Mouse (Mus musculus): ENCODE data around the gene Pla1a. TPM values are rescaled to one million over a fixed set of nuclear protein-coding genes. Genes with fewer than 3 reads are reported as not detected.

The Pla1a gene
- polyA plus RNA-seq, 1 experiment from 2014 or later: 0.23 TPM

DNA sequence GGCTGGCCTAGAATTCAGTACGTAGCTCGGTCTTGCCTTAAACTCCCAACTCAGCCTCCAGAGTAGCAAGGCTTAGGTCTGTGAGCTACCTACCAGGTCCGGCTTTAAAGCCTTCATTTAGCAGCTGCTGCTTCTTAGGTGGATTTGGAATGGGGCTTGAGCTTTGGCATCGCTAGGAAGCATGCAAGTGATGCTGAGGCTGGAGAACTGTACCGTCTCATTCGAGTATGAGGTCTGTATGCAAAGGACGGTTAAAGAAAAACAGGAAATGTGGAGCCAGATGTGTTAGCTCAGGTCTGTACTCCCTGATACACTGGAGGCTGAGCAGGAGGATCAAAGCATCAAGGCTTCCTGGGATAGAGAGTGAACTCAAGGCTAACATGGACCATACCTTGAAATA, 29.2 kb upstream of the Pla1a start:
- Histone ChIP-seq H3K9me3 (ENCODE audit: control insufficient read depth, low read length) (no peaks in the 10 kb centered on the region), H3K4me2 (ENCODE audit: low read depth) (no peak overlapping the region), H3K27ac (ENCODE audit: low read depth, low read length) (no peak overlapping the region), H3K36me3 (ENCODE audit: control insufficient read depth, insufficient read depth, low read length) (no peaks in the 10 kb centered on the region), H3K27me3 (ENCODE audit: control insufficient read depth, insufficient read depth, low read length) (no peaks in the 10 kb centered on the region), H3K4me3 (ENCODE audit: low read depth, low read length) (no peak overlapping the region), H3K4me1 (ENCODE audit: control insufficient read depth, insufficient read depth, low read length) (no peaks in the 10 kb centered on the region), H3K9ac (ENCODE audit: low read length) (no peak overlapping the region)
- ATAC-seq (ENCODE audit: insufficient read depth, low FRiP score, low TSS enrichment): no peak
- WGBS: 88% methylated on average over 7 of the region's 7 CpGs
- no peak for DNase-seq (ENCODE audit: low spot score)

DNA sequence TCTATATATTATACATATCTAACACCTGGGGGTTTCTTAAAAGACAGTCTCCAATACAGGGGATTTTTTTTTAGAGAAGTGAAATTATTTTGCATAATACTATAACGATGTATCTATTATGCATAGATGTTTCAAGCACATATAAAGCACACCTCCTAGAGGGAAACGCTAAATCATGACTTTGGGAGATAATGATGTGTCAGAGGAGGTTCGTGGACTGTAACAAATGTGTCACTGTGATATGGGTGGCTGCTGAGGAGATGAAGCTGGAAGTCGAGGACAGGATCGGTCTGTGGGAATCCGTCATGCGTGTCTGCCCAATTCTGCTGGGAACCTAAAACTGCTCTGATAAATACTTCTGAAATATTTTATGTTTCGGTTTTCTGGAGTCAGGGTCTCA, 28.8 kb upstream of the Pla1a start:
- ATAC-seq (ENCODE audit: insufficient read depth, low FRiP score, low TSS enrichment) (no peak), DNase-seq (ENCODE audit: low spot score) (no peak)
- no peaks in the 10 kb centered on the region for H3K9me3 ChIP-seq (ENCODE audit: control insufficient read depth, low read length)
- H3K27me3 ChIP-seq (ENCODE audit: control insufficient read depth, insufficient read depth, low read length): no peaks in the 10 kb centered on the region
- H3K9ac ChIP-seq (ENCODE audit: low read length): no peak overlapping the region
- WGBS: 85% methylated on average over 8 of the region's 8 CpGs
- no peak overlapping the region for H3K4me3 ChIP-seq (ENCODE audit: low read depth, low read length)
- no peak overlapping the region for H3K27ac ChIP-seq (ENCODE audit: low read depth, low read length)
- no peak overlapping the region for H3K4me2 ChIP-seq (ENCODE audit: low read depth)
- H3K4me1 ChIP-seq (ENCODE audit: control insufficient read depth, insufficient read depth, low read length): no peaks in the 10 kb centered on the region
- no peaks in the 10 kb centered on the region for H3K36me3 ChIP-seq (ENCODE audit: control insufficient read depth, insufficient read depth, low read length)

DNA sequence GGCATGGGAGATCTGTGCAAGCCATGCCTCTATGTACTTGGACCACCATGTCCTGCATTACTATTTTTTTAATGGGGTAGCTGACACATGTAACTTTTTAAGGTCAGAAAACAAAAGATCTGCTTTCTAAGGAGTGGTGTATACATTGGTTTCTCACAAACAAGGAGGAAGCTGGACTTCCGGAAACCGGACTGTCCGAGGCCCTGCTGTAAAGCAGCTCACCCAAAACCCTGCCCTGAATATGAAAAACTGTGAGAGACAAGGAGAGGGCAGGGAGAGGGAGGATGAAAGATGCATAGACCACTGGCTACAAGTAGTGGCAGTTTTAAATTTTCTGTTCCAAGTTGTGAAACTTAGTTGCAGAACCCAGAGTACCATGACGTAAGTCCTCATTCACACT, 27.0 kb upstream of the Pla1a start:
- H3K27ac ChIP-seq (ENCODE audit: low read depth, low read length): no peak overlapping the region
- DNase-seq (ENCODE audit: low spot score): no peak

DNA sequence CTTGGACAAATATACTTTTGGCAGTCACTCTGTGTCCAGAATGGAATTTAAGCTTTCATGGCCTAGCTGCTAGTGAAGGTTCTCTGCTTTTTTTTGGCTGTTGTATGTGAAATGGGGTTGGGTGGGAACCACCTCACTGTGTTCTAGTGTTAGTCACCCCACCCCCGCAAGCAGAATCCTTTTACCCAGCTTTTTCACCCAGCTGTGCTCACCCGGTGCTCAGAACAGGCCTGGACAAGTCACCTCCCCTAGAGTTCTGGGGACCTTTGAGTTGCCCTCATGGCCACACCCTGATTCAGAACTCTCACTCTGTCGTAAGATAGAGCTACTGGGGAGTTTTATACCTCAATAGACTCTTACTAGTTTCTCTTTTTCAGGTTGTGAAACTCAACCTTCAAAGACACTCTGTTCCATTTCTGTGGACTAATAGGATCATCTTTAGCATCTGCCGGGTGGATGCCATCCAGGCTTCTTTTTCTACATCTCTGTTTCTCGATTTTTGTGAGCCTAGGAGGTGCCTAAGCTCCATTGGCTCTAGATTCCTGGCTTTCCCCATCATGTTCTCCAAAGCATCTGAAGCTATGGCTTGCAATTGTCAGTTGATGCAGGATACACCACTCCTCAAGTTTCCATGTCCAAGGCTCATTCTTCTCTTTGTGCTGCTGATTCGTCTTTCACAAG, 25.8 kb upstream of the Pla1a start:
- Histone ChIP-seq H3K36me3 (ENCODE audit: control insufficient read depth, insufficient read depth, low read length) (no peaks in the 10 kb centered on the region), H3K4me2 (ENCODE audit: low read depth) (no peak overlapping the region), H3K27ac (ENCODE audit: low read depth, low read length) (no peak overlapping the region), H3K9ac (ENCODE audit: low read length) (no peak overlapping the region), H3K4me1 (ENCODE audit: control insufficient read depth, insufficient read depth, low read length) (no peaks in the 10 kb centered on the region), H3K27me3 (ENCODE audit: control insufficient read depth, insufficient read depth, low read length) (no peaks in the 10 kb centered on the region), H3K4me3 (ENCODE audit: low read depth, low read length) (no peak overlapping the region), H3K9me3 (ENCODE audit: control insufficient read depth, low read length) (no peaks in the 10 kb centered on the region)
- no peak for DNase-seq (ENCODE audit: low spot score)
- ATAC-seq (ENCODE audit: insufficient read depth, low FRiP score, low TSS enrichment): no peak
- WGBS: 72% methylated on average over 6 of the region's 6 CpGs

More for the DNA sequence above, 27.0 kb upstream of the Pla1a start:
- WGBS: 94% methylated on average over 4 of the region's 4 CpGs
- Histone ChIP-seq H3K36me3 (ENCODE audit: control insufficient read depth, insufficient read depth, low read length) (no peaks in the 10 kb centered on the region), H3K9ac (ENCODE audit: low read length) (no peak overlapping the region), H3K9me3 (ENCODE audit: control insufficient read depth, low read length) (no peaks in the 10 kb centered on the region), H3K27me3 (ENCODE audit: control insufficient read depth, insufficient read depth, low read length) (no peaks in the 10 kb centered on the region), H3K4me1 (ENCODE audit: control insufficient read depth, insufficient read depth, low read length) (no peaks in the 10 kb centered on the region), H3K4me3 (ENCODE audit: low read depth, low read length) (no peak overlapping the region), H3K4me2 (ENCODE audit: low read depth) (no peak overlapping the region)
- no peak for ATAC-seq (ENCODE audit: insufficient read depth, low FRiP score, low TSS enrichment)

DNA sequence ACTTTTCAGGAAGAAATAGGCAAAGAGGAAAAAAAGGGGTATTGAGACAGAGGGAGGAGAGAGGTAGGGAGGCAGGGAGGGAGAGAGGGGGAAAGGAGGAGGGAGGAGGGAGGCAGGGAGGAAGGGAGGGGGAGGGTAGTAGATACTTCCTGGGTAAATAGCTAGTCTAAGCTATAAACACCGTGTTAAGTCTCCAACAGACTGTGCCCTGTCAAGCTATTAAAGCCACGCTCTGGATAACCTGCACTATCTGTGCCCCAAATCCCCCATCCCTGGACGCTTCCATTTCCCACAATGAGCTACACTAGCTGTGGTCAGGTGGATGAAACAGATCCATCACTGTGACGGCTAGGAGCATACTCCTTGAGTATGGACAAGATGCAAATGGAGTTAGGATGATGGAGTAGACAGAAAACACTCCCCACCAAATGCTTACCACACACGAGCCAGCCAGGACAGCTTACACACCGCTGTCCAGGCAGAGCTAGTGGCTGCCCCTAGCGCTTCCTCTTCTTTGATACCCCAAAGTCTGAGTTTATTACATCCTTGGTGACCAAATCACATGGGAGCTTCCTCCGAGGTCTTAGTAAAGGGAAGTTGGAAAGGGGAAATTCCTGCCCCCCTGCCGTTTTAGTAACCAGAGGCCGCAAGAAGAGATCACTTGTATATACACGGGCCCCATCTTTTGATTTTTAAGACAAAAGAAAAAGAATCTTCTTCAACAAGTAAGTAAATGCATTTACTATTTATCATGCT, 24.0 kb upstream of the Pla1a start:
- no peak for DNase-seq (ENCODE audit: low spot score)
- no peak overlapping the region for H3K27ac ChIP-seq (ENCODE audit: low read depth, low read length)
- no peaks in the 10 kb centered on the region for H3K4me1 ChIP-seq (ENCODE audit: control insufficient read depth, insufficient read depth, low read length)
- no peak for ATAC-seq (ENCODE audit: insufficient read depth, low FRiP score, low TSS enrichment)
- WGBS: 49% methylated on average over 11 of the region's 11 CpGs
- H3K36me3 ChIP-seq (ENCODE audit: control insufficient read depth, insufficient read depth, low read length): no peaks in the 10 kb centered on the region
- no peak overlapping the region for H3K4me3 ChIP-seq (ENCODE audit: low read depth, low read length)
- H3K9ac ChIP-seq (ENCODE audit: low read length): no peak overlapping the region
- H3K4me2 ChIP-seq (ENCODE audit: low read depth): no peak overlapping the region
- no peaks in the 10 kb centered on the region for H3K9me3 ChIP-seq (ENCODE audit: control insufficient read depth, low read length)
- H3K27me3 ChIP-seq (ENCODE audit: control insufficient read depth, insufficient read depth, low read length): no peaks in the 10 kb centered on the region

DNA sequence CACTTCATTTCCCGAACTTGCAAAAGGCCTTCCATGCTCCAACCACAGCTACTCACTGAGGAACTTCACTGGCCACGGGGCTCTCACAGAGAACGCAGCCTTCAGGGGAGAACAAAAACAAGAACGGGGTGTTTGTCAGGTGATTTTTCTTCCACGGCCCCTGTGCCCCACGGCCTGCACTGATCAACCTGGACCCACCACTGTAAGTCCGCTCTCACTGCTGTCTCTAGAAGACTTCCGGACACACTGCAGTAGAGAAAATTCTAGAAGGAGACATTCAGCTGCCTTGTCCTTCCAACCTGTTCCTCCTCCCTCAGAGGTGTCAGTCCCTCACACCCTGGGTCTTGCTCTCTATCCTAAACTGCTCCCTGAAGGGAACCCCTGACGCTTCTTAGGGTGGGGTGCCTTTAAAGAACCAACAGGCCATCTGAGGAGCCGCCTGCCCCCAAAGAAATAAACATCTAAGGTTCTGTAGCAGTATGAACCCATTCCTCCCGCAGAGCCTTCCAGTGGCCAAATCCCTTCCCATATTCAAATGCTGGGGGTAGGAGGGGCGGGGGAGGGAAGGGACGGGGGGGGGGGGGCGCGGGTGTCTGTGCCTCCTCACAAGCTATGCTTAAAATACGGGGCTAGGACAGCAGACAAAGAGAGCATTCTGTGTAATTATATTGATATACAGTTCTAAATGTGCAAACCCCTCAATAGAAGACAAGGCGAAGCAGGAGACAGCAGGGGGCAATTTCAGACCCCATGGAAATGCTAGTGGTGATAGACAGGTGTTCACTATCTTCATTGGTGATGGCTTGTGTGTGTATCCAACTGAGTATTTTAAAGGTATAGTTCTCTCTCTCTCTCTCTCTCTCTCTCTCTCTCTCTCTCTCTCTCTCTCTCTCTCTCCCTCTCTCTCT, 22.8 kb upstream of the Pla1a start, which contains the start of gene Cd80:
Gene Cd80 (plus strand): TSS at position 51 of the 908 bp plus-strand sequence.
- Histone ChIP-seq H3K36me3 (ENCODE audit: control insufficient read depth, insufficient read depth, low read length) (no peaks in the 10 kb centered on the region), H3K9ac (ENCODE audit: low read length) (no peak within 1 kb of the TSS), H3K4me3 (ENCODE audit: low read depth, low read length) (no peak within 1 kb of the TSS), H3K27me3 (ENCODE audit: control insufficient read depth, insufficient read depth, low read length) (no peaks in the 10 kb centered on the region), H3K27ac (ENCODE audit: low read depth, low read length) (no peak within 1 kb of the TSS), H3K9me3 (ENCODE audit: control insufficient read depth, low read length) (no peaks in the 10 kb centered on the region), H3K4me2 (ENCODE audit: low read depth) (no peak within 1 kb of the TSS), H3K4me1 (ENCODE audit: control insufficient read depth, insufficient read depth, low read length) (peaks cover 6% of the 10 kb centered on the region; the same call in 1 of the 2 replicates)
- ATAC-seq (ENCODE audit: insufficient read depth, low FRiP score, low TSS enrichment) (no peak), DNase-seq (ENCODE audit: low spot score) (no peak)
- WGBS: 72% methylated on average over 17 of the region's 17 CpGs

DNA sequence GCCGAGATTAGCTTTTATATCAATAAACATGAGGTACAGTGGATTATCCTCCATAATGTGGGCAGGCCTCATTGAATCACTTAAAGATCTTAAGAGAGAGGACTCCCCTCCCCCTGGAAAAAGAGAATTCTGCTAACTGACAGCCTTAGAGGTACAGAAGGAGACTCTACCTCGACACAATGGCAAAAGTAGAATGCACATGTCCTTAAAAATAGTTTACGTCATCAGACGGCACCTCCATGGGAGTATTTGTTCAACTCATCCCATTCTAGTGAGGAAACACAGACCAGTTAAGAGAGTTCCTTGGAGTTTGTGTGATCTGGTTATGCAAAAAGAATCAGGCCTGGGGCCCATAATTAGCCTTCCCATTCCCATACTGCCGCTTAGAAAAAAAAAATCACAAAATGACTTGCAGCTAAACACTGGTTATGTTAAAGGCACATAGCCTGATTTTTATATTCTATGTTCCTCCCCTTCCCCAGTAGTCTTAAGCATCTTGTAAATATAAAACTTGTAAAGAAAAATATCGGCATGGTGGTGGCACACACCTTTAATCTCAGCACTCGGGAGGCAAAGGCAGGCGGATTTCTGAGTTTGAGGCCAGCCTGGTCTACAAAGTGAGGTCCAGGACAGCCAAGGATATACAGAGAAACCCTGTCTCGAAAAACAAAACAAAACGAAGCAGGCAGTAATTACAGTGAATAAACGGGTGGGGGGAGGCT, 21.7 kb upstream of the Pla1a start:
- 80% methylated on average over 11 of the region's 11 CpGs for WGBS

DNA sequence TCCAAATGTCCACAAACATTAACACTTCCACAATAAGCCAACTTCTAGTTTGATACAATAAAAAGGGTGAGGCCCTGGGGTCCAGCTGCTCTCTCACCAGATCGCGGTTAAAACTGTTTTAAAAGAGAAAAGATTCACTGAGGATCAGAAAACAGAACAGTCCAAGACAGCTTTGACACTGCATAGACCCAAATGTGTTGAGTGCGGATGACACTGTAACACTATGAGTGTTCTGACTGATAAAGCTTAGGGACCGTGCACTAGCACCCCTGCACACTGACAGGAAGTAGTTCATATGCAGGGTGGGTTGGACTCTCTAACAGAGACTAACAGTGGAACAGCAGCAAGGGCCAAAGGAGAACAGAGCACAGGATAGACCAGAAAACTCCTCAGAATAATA, 21.0 kb upstream of the Pla1a start:
- Histone ChIP-seq H3K4me3 (ENCODE audit: low read depth, low read length) (no peak overlapping the region), H3K9me3 (ENCODE audit: control insufficient read depth, low read length) (no peaks in the 10 kb centered on the region), H3K36me3 (ENCODE audit: control insufficient read depth, insufficient read depth, low read length) (peaks cover 4% of the 10 kb centered on the region), H3K27me3 (ENCODE audit: control insufficient read depth, insufficient read depth, low read length) (no peaks in the 10 kb centered on the region), H3K27ac (ENCODE audit: low read depth, low read length) (no peak overlapping the region), H3K4me2 (ENCODE audit: low read depth) (no peak overlapping the region), H3K9ac (ENCODE audit: low read length) (no peak overlapping the region), H3K4me1 (ENCODE audit: control insufficient read depth, insufficient read depth, low read length) (peaks cover 6% of the 10 kb centered on the region; the same call in 1 of the 2 replicates)
- no peak for DNase-seq (ENCODE audit: low spot score)
- ATAC-seq (ENCODE audit: insufficient read depth, low FRiP score, low TSS enrichment): no peak
- 87% methylated on average over 4 of the region's 4 CpGs for WGBS

More for the DNA sequence above, 21.7 kb upstream of the Pla1a start:
- no peak overlapping the region for H3K4me3 ChIP-seq (ENCODE audit: low read depth, low read length)
- ATAC-seq (ENCODE audit: insufficient read depth, low FRiP score, low TSS enrichment): no peak
- H3K4me1 ChIP-seq (ENCODE audit: control insufficient read depth, insufficient read depth, low read length): peaks cover 6% of the 10 kb centered on the region; the same call in 1 of the 2 replicates
- no peak overlapping the region for H3K9ac ChIP-seq (ENCODE audit: low read length)
- H3K36me3 ChIP-seq (ENCODE audit: control insufficient read depth, insufficient read depth, low read length): peaks cover 4% of the 10 kb centered on the region
- H3K27ac ChIP-seq (ENCODE audit: low read depth, low read length): no peak overlapping the region
- H3K27me3 ChIP-seq (ENCODE audit: control insufficient read depth, insufficient read depth, low read length): no peaks in the 10 kb centered on the region
- no peak for DNase-seq (ENCODE audit: low spot score)
- no peak overlapping the region for H3K4me2 ChIP-seq (ENCODE audit: low read depth)
- no peaks in the 10 kb centered on the region for H3K9me3 ChIP-seq (ENCODE audit: control insufficient read depth, low read length)

Measured in neural tube, embryonic 11.5 days (tissue).